ENCODE assay signal across 18 mouse cellular contexts in genomic region chr14:105734291-105734690, GRCm38 (mm10).
"Had no signal": no experiment of that assay in that cellular context is flagged by ENCODE, and none has a peak within 500 bp of the region (broad histone marks: within the 10 kb centered on the region; RNA-seq: fewer than 3 reads in every experiment).

No protein-coding gene starts in this region.

- H3K27me3 ChIP-seq: limb, embryonic 12.5 days; midbrain, embryonic 13.5 days had no signal

- H3K4me3 ChIP-seq: limb, embryonic 12.5 days; midbrain, embryonic 13.5 days had no signal

- DNase-seq: kidney, postnatal 14 days; kidney, postnatal 4 days; layer of hippocampus, adult 9-11 months; layer of hippocampus, postnatal 36 days; liver; liver, postnatal 0 days; lung, embryonic 14.5 days; right cerebral cortex, adult 18-20 months; right cerebral cortex, postnatal 14 days; right cerebral cortex, postnatal 4 days; thymus, adult 2 months; thymus, postnatal 14 days; thymus, postnatal 4 days had no signal

- H3K4me2 ChIP-seq: midbrain, embryonic 13.5 days had no signal

- ATAC-seq: liver, postnatal 0 days; lung, postnatal 0 days; midbrain, embryonic 13.5 days had no signal

- H3K9ac ChIP-seq: limb, embryonic 12.5 days; liver, embryonic 14.5 days; liver, postnatal 0 days; lung, embryonic 14.5 days; midbrain, embryonic 13.5 days had no signal

- H3K9me3 ChIP-seq: limb, embryonic 12.5 days; midbrain, embryonic 13.5 days had no signal

- H3K36me3 ChIP-seq: limb, embryonic 12.5 days; midbrain, embryonic 13.5 days had no signal

- H3K27ac ChIP-seq: liver, embryonic 14.5 days; macrophage; midbrain, embryonic 13.5 days had no signal
